ENCODE assay signal across 8 mouse cellular contexts in genomic region chr9:103365290-103366247, GRCm38 (mm10). TPM values are rescaled to one million over a fixed set of nuclear protein-coding genes. Genes with fewer than 3 reads are reported as not detected.
DNase-seq lines count a peak whose midpoint lies in the region; ATAC-seq and TF ChIP-seq lines count a peak whose summit lies in the region.

Cdv3 (minus strand) TSS chr9:103365840.

- no peaks in the 10 kb centered on the region for H3K27me3 ChIP-seq in CH12.LX (replicated peaks)
- H3K27me3 ChIP-seq in forebrain, embryonic 11.5 days (ENCODE audit: control insufficient read depth, insufficient read depth, low read length) = no peaks in the 10 kb centered on the region
- no peaks in the 10 kb centered on the region for H3K27me3 ChIP-seq in heart, embryonic 16.5 days (ENCODE audit: control insufficient read depth, insufficient read depth, low read length)
- H3K27me3 ChIP-seq in liver, embryonic 15.5 days = no peaks in the 10 kb centered on the region
- H3K27me3 ChIP-seq in neural tube, embryonic 12.5 days (replicated peaks) = no peaks in the 10 kb centered on the region

- in situ Hi-C loops in CH12.LX (cut with MboI; ENCODE audit: low pct_ligation_motif_present, low pct_unique_long_range_greater_than_20kb, low sequenced_read_pairs) = loop anchor here (5.0 kb wide), 1 partner anchor 57 kb away; no protein-coding TSS in a partner anchor

- under 1% methylated on average over 78 of the region's 95 CpGs for WGBS in forebrain, embryonic 11.5 days
- 1% methylated on average over 88 of the region's 95 CpGs for WGBS in heart, embryonic 16.5 days
- WGBS in liver, embryonic 15.5 days (ENCODE audit: insufficient replicate concordance) = 1% methylated on average over 80 of the region's 95 CpGs
- WGBS in neural tube, embryonic 12.5 days = 4% methylated on average over 82 of the region's 95 CpGs

- TF ChIP-seq EP300 in CH12.LX (IDR thresholded peaks at IDR 0.05; ENCODE audit: low read length) = no peak

- H3K27ac ChIP-seq in CH12.LX (ENCODE audit: insufficient read depth, low read depth) = peak within 1 kb of the TSS; percentile 84
- peak within 1 kb of the TSS; percentile 95 for H3K27ac ChIP-seq in forebrain, embryonic 11.5 days (ENCODE audit: low read depth, low read length)
- peak within 1 kb of the TSS; percentile 99 for H3K27ac ChIP-seq in heart, embryonic 16.5 days (ENCODE audit: low read length)
- H3K27ac ChIP-seq in liver, embryonic 15.5 days (replicated peaks) = peak within 1 kb of the TSS; percentile 97
- peak within 1 kb of the TSS; percentile 90 for H3K27ac ChIP-seq in neural tube, embryonic 12.5 days

- ATAC-seq in forebrain, embryonic 11.5 days (replicated peaks; ENCODE audit: low FRiP score) = peak; percentile 98
- peak; percentile 96 for ATAC-seq in heart, embryonic 16.5 days (replicated peaks; ENCODE audit: extremely low read depth, insufficient read depth, low FRiP score)
- peak; percentile 93 for ATAC-seq in liver, embryonic 15.5 days (ENCODE audit: insufficient read depth)
- ATAC-seq in neural tube, embryonic 12.5 days (ENCODE audit: low FRiP score, low read depth) = peak; percentile 98

- H3K4me2 ChIP-seq in CH12.LX (ENCODE audit: insufficient read depth, low read depth, poor library complexity, severe bottlenecking) = peak within 1 kb of the TSS; percentile 97
- peak within 1 kb of the TSS; percentile 90 for H3K4me2 ChIP-seq in forebrain, embryonic 11.5 days (ENCODE audit: low read depth, low read length, severe bottlenecking)
- peak within 1 kb of the TSS; percentile 82 for H3K4me2 ChIP-seq in heart, embryonic 16.5 days (ENCODE audit: low read depth, low read length)
- H3K4me2 ChIP-seq in liver, embryonic 15.5 days = peak within 1 kb of the TSS; percentile 99
- peak within 1 kb of the TSS; percentile 85 for H3K4me2 ChIP-seq in neural tube, embryonic 12.5 days (replicated peaks)

- dilution Hi-C loops in CH12.LX (cut with MboI; ENCODE audit: extremely low pct_ligation_motif_present, extremely low pct_unique_long_range_greater_than_20kb, low sequenced_read_pairs) = no loop called here

- peaks cover 41% of the 10 kb centered on the region for H3K79me2 ChIP-seq in CH12.LX (replicated peaks; ENCODE audit: control insufficient read depth, extremely low read depth, insufficient read depth, poor library complexity, severe bottlenecking)

- peaks cover 2 to 21% of the 10 kb centered on the region in 2 experiments for H3K36me3 ChIP-seq in CH12.LX (replicated peaks in 1 of 2; ENCODE audit: control insufficient read depth in 1 of 2, insufficient read depth in 1 of 2, low read length in 1 of 2)
- no peaks in the 10 kb centered on the region for H3K36me3 ChIP-seq in forebrain, embryonic 11.5 days (ENCODE audit: control insufficient read depth, insufficient read depth, low read length)
- peaks cover 3% of the 10 kb centered on the region; the same call in 1 of the 2 replicates for H3K36me3 ChIP-seq in heart, embryonic 16.5 days (ENCODE audit: control insufficient read depth, insufficient read depth)
- H3K36me3 ChIP-seq in liver, embryonic 15.5 days (replicated peaks) = peaks cover 16% of the 10 kb centered on the region
- H3K36me3 ChIP-seq in neural tube, embryonic 12.5 days = peaks cover 5% of the 10 kb centered on the region; the same call in 1 of the 2 replicates

- TF ChIP-seq RAD21 in CH12.LX (IDR thresholded peaks at IDR 0.05; ENCODE audit: low read depth, low read length) = no peak

- TF ChIP-seq CTCF in CH12.LX (conservative IDR thresholded peaks at IDR 0.05 in 1 of 2, IDR thresholded peaks at IDR 0.05 in 1 of 2; ENCODE audit: low read depth in 2 of 2, low read length in 2 of 2) = no peak

- peak; percentile 93 for TF ChIP-seq POLR2A in CH12.LX (IDR thresholded peaks at IDR 0.05; ENCODE audit: low read depth, low read length)

- H3K9me3 ChIP-seq in CH12.LX (replicated peaks; ENCODE audit: low read length) = no peaks in the 10 kb centered on the region
- H3K9me3 ChIP-seq in forebrain, embryonic 11.5 days (ENCODE audit: control insufficient read depth, low read length) = no peaks in the 10 kb centered on the region
- H3K9me3 ChIP-seq in heart, embryonic 16.5 days (replicated peaks; ENCODE audit: control insufficient read depth, low read length) = no peaks in the 10 kb centered on the region
- no peaks in the 10 kb centered on the region for H3K9me3 ChIP-seq in liver, embryonic 15.5 days (replicated peaks)
- no peaks in the 10 kb centered on the region for H3K9me3 ChIP-seq in neural tube, embryonic 12.5 days

- H3K9ac ChIP-seq in CH12.LX (ENCODE audit: insufficient read depth, low read depth) = peak within 1 kb of the TSS; percentile 96
- H3K9ac ChIP-seq in forebrain, embryonic 11.5 days (ENCODE audit: low read length) = peak within 1 kb of the TSS; percentile 96
- peak within 1 kb of the TSS; percentile 99 for H3K9ac ChIP-seq in heart, embryonic 16.5 days (ENCODE audit: low read length)
- H3K9ac ChIP-seq in liver, embryonic 15.5 days = peak within 1 kb of the TSS; percentile 95
- peak within 1 kb of the TSS; percentile 96 for H3K9ac ChIP-seq in neural tube, embryonic 12.5 days

- peak; percentile 100 for DNase-seq in CH12.LX (ENCODE audit: extremely low read depth)
- DNase-seq in c-Kit-positive CD71-positive TER-119-negative erythroid progenitor cells, embryonic 14.5 days (ENCODE audit: low read depth) = peak; percentile 100
- DNase-seq in forebrain, embryonic 11.5 days (ENCODE audit: low spot score) = peak; percentile 99
- DNase-seq in kidney, postnatal 36 days = peak; percentile 99 to 100
- DNase-seq in telencephalon, adult 2 months (ENCODE audit: low read depth, low spot score) = peak; percentile 100

- H3K4me3 ChIP-seq in CH12.LX (replicated peaks in 1 of 3; ENCODE audit: low read depth in 2 of 3, low read length in 2 of 3, poor library complexity in 1 of 3) = peak within 1 kb of the TSS; percentile 75 to 92 (median 86)
- H3K4me3 ChIP-seq in forebrain, embryonic 11.5 days (ENCODE audit: low read depth, low read length) = peak within 1 kb of the TSS; percentile 88
- peak within 1 kb of the TSS; percentile 99 for H3K4me3 ChIP-seq in heart, embryonic 16.5 days (ENCODE audit: low read length)
- H3K4me3 ChIP-seq in liver, embryonic 15.5 days (replicated peaks) = peak within 1 kb of the TSS; percentile 94
- peak within 1 kb of the TSS; percentile 87 for H3K4me3 ChIP-seq in neural tube, embryonic 12.5 days

- H3K4me1 ChIP-seq in CH12.LX (ENCODE audit: control insufficient read depth in 1 of 2, insufficient read depth in 2 of 2) = peaks cover 4 to 33% of the 10 kb centered on the region in 2 experiments; a peak in 3 of 4 replicates
- peaks cover 3% of the 10 kb centered on the region for H3K4me1 ChIP-seq in forebrain, embryonic 11.5 days (replicated peaks; ENCODE audit: control insufficient read depth, insufficient read depth, low read length)
- H3K4me1 ChIP-seq in heart, embryonic 16.5 days (ENCODE audit: control insufficient read depth, insufficient read depth, low read length) = peaks cover 30% of the 10 kb centered on the region
- peaks cover 44% of the 10 kb centered on the region for H3K4me1 ChIP-seq in liver, embryonic 15.5 days (replicated peaks)
- H3K4me1 ChIP-seq in neural tube, embryonic 12.5 days = peaks cover 22% of the 10 kb centered on the region

TF ChIP-seq in CH12.LX, 34 proteins besides CTCF, POLR2A, EP300 and RAD21 (continues in another document):
- peak; percentile 93 for TF ChIP-seq BHLHE40 (IDR thresholded peaks at IDR 0.05; ENCODE audit: low read depth, low read length)
- no peak for TF ChIP-seq GABPA (IDR thresholded peaks at IDR 0.05; ENCODE audit: insufficient replicate concordance, low read depth, low read length)
- no peak for TF ChIP-seq RCOR1 (conservative IDR thresholded peaks at IDR 0.05; ENCODE audit: low read depth, low read length)
- TF ChIP-seq ELF1 (IDR thresholded peaks at IDR 0.05; ENCODE audit: low read depth, low read length) = peak; percentile 65
- TF ChIP-seq SMC3 (IDR thresholded peaks at IDR 0.05; ENCODE audit: low read depth, low read length) = no peak
- TF ChIP-seq SIN3A (IDR thresholded peaks at IDR 0.05; ENCODE audit: low read length) = peak; percentile 62
- peak; percentile 97 for TF ChIP-seq MYC (IDR thresholded peaks at IDR 0.05; ENCODE audit: low read depth, low read length)
- TF ChIP-seq ZMIZ1 (IDR thresholded peaks at IDR 0.05; ENCODE audit: low read depth, low read length) = peak; percentile 23; the same call in 1 of the 2 replicates
- TF ChIP-seq PAX5 (IDR thresholded peaks at IDR 0.05; ENCODE audit: low read length) = no peak
- TF ChIP-seq MEF2A (IDR thresholded peaks at IDR 0.05; ENCODE audit: borderline replicate concordance, low read depth, low read length) = no peak
- TF ChIP-seq MAFK (IDR thresholded peaks at IDR 0.05; ENCODE audit: insufficient replicate concordance, low read length) = no peak
- TF ChIP-seq ZC3H11A (IDR thresholded peaks at IDR 0.05; ENCODE audit: low read depth, low read length) = no peak
- no peak for TF ChIP-seq ZKSCAN1 (IDR thresholded peaks at IDR 0.05; ENCODE audit: borderline replicate concordance, low read depth, low read length)
- no peak for TF ChIP-seq USF1 (IDR thresholded peaks at IDR 0.05; ENCODE audit: low read depth, low read length)
- TF ChIP-seq TCF12 (IDR thresholded peaks at IDR 0.05; ENCODE audit: low read depth, low read length) = peak; percentile 66
- TF ChIP-seq E2F4 (IDR thresholded peaks at IDR 0.05; ENCODE audit: insufficient replicate concordance, low read depth, low read length) = peak; percentile 53; the same call in 1 of the 2 replicates
- peak; percentile 94 for TF ChIP-seq NELFE (IDR thresholded peaks at IDR 0.05; ENCODE audit: low read depth, low read length)
- TF ChIP-seq JUN (IDR thresholded peaks at IDR 0.05; ENCODE audit: insufficient read depth, low read depth, low read length) = no peak
- peak; percentile 92 for TF ChIP-seq TBP (conservative IDR thresholded peaks at IDR 0.05; ENCODE audit: low read depth, low read length)
- TF ChIP-seq MAZ (IDR thresholded peaks at IDR 0.05; ENCODE audit: low read depth, low read length) = no peak
- TF ChIP-seq KAT2A (IDR thresholded peaks at IDR 0.05; ENCODE audit: insufficient replicate concordance, low read length) = no peak
- 0 out of 2 replicates have a peak, but pooled peaks have one; percentile 69 for TF ChIP-seq POLR2AphosphoS2 (IDR thresholded peaks at IDR 0.05; ENCODE audit: low read depth, low read length)
- no peak for TF ChIP-seq IRF4 (IDR thresholded peaks at IDR 0.05; ENCODE audit: low read depth, low read length)

RNA-seq across cellular contexts. Expression of gene Cdv3, which starts in this region (rescaled TPM):
- total RNA-seq in CH12.LX (2012; rRNA removed) (189 and 263 TPM in 2 replicates), CH12.LX (2014; rRNA removed) (281 and 312 TPM in 2 replicates)
- 341 and 343 TPM in 2 replicates for polyA plus RNA-seq in CH12.LX (2012; ENCODE audit: insufficient read length, low read depth)
- 150 and 153 TPM in 2 replicates for polyA plus RNA-seq in forebrain, embryonic 11.5 days (2014; fragmentation: Nextera tagmentation; extraction: Ambion mirVana)
- 77.5 and 89.1 TPM in 2 replicates for polyA plus RNA-seq in heart, embryonic 16.5 days (2015; fragmentation: Nextera tagmentation; extraction: Ambion mirVana)
- polyA plus RNA-seq in liver, embryonic 15.5 days (2015; fragmentation: Nextera tagmentation; extraction: Ambion mirVana) = 42.4 and 45.4 TPM in 2 replicates
- polyA plus RNA-seq in neural tube, embryonic 12.5 days (2016; fragmentation: Nextera tagmentation; extraction: Ambion mirVana) = 78.7 and 93.5 TPM in 2 replicates

Comparison
In these comparisons a context has a peak if more than half of its experiments do, and no peak if none do; other contexts are left out.
1. Peak in every context shown above with its lines: DNase-seq, ATAC-seq, H3K4me3 ChIP-seq and H3K27ac ChIP-seq.